27 mouse cellular contexts compared by ENCODE assay signal in genomic region chr8:118581256-118581655, GRCm38 (mm10).
"Had no signal": no experiment of that assay in that cellular context is flagged by ENCODE, and none has a peak within 500 bp of the region (broad histone marks: within the 10 kb centered on the region; RNA-seq: fewer than 3 reads in every experiment).

No protein-coding gene starts in this region.

- H3K27ac ChIP-seq: gastrocnemius, adult 2 months; heart, embryonic 10.5 days; hindbrain, embryonic 10.5 days; hindbrain, embryonic 12.5 days; hindbrain, embryonic 14.5 days; intestine, embryonic 15.5 days; layer of hippocampus, adult 2 months; left cerebral cortex, adult 2 months; limb, embryonic 10.5 days; limb, embryonic 12.5 days; liver, embryonic 13.5 days; liver, embryonic 15.5 days had no signal

- H3K4me3 ChIP-seq: gastrocnemius, adult 2 months; heart, embryonic 10.5 days; heart, embryonic 12.5 days; hindbrain, embryonic 10.5 days; hindbrain, embryonic 12.5 days; intestine, embryonic 15.5 days; layer of hippocampus, adult 2 months; left cerebral cortex, adult 2 months; limb, embryonic 10.5 days; limb, embryonic 12.5 days; liver, embryonic 13.5 days; liver, embryonic 15.5 days had no signal

- H3K4me2 ChIP-seq: heart, embryonic 12.5 days; hindbrain, embryonic 12.5 days; hindbrain, embryonic 14.5 days; intestine, embryonic 15.5 days; limb, embryonic 12.5 days; liver, embryonic 11.5 days; liver, embryonic 13.5 days; liver, embryonic 15.5 days had no signal

- H3K27me3 ChIP-seq: heart, embryonic 12.5 days; hindbrain, embryonic 12.5 days; intestine, embryonic 15.5 days; limb, embryonic 12.5 days; liver, embryonic 13.5 days; liver, embryonic 15.5 days had no signal

- ATAC-seq: hindbrain, embryonic 16.5 days; inflammation-experienced regulatory T-cells, adult 6 months; intestine, embryonic 15.5 days; intestine, postnatal 0 days had no signal

- DNase-seq: gastrocnemius, adult 2 months; gastrocnemius, postnatal 10 days; gastrocnemius, postnatal 25 days; heart, adult 18-20 months; heart, postnatal 10 days; heart, postnatal 4 days; kidney, adult 18-20 months; kidney, adult 8-10 months; kidney, postnatal 25 days; kidney, postnatal 4 days; liver; liver, embryonic 13.5 days had no signal

- H3K4me1 ChIP-seq: heart, embryonic 10.5 days; heart, embryonic 12.5 days; hindbrain, embryonic 10.5 days; hindbrain, embryonic 12.5 days; intestine, embryonic 15.5 days; limb, embryonic 10.5 days; limb, embryonic 12.5 days; liver, embryonic 13.5 days; liver, embryonic 15.5 days had no signal

- H3K9ac ChIP-seq: heart, embryonic 12.5 days; hindbrain, embryonic 12.5 days; hindbrain, embryonic 14.5 days; intestine, embryonic 15.5 days; limb, embryonic 12.5 days; liver, embryonic 13.5 days; liver, embryonic 15.5 days had no signal

- H3K9me3 ChIP-seq: hindbrain, embryonic 12.5 days; intestine, embryonic 15.5 days; limb, embryonic 10.5 days had no signal

- H3K36me3 ChIP-seq: heart, embryonic 10.5 days; heart, embryonic 12.5 days; hindbrain, embryonic 10.5 days; hindbrain, embryonic 12.5 days; intestine, embryonic 15.5 days; limb, embryonic 10.5 days; limb, embryonic 12.5 days; liver, embryonic 13.5 days; liver, embryonic 15.5 days had no signal
